Mouse (Mus musculus) gastrocnemius, adult 8-10 months (tissue): ENCODE measurements around the gene Adam12. TPM values are rescaled to one million over a fixed set of nuclear protein-coding genes. Genes with fewer than 3 reads are reported as not detected.
A peak's percentile ranks its signal among the peaks of the same experiment; 100 is the strongest.

Source experiments
- DNase-seq, 2 experiments: peaks; one replicate each; pipeline ENCODE4 v3.0.0; 2022; ENCODE audit warnings: low spot score in 2 of 2
- total RNA-seq, 4 experiments: library from RNA; stranded (reverse); gene quantifications; 2 replicates each; pipeline ENCODE4 v1.2.4; 2022

The Adam12 gene
- total RNA-seq, 4 experiments from 2014 or later: 0.19 to 0.44 (median 0.40) TPM; not detected in 1

DNA sequence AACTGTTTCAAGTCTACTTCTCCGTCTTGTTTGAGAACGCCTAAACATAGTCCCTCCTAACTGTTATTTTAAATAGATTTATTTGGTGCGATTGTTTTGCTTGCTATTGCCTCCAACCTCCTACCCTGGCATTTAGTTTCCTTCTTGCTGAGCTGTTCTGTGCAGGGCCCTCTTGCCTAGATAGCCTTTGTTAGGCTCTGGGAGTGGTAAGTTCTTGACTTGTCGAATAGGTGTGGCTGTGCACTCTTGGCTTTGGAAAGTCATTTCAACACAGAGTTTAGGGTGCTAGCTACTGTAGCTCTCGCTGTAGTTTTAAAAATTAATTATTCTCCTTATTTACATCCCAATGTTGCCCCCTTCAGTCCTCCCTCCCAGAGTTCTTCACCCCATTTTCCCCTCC, 222.8 kb downstream of the Adam12 start:
- DNase-seq: no peak

GRCm38 (mm10) chr7:134007942-134008361, 224.0 kb downstream of the Adam12 start:
- DNase-seq: no peak

- DNase-seq: no peak
Measured at GRCm38 (mm10) chr7:134001581-134001980, 230.4 kb downstream of the Adam12 start.

- no peak for DNase-seq
Measured at GRCm38 (mm10) chr7:133990930-133991329, 241.0 kb downstream of the Adam12 start.

DNA sequence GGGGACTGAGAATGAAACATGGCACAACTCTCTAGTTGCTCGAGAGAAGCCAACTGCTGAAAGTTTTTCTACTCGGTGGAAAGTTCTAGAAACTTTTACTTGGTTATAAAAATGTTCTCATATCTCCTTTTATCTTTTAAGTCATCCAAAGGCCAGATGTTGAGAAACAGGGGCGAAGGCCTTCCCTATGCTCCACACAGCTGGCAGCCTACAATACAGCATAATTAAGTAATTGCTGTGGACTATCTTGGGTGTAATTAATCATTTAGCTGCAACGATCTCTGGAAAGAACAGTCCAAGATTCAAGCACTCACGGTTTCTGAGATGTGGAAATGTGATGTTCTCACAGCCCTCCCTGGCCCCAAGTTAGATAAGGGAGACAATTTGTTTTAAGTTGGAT, 243.6 kb downstream of the Adam12 start:
- DNase-seq: no peak

DNA sequence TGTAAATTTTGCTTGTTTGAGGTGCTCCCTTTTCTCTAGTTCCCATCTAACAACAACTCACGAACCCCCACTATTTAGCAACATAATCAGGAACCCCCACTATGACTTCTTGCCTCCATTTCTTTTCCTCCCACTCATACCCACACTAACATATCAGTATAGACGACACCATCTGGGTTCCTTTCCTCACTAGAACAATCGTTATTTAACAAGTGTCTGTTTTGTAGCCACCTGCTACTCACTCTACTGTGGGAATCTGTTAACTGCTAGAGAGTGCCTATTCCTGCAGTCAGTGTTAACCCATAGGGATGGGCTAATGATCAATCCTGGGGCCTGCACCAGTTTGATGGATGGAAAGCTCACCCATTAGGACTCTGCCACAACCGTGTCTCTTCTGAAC, 245.7 kb downstream of the Adam12 start:
- no peak for DNase-seq

DNA sequence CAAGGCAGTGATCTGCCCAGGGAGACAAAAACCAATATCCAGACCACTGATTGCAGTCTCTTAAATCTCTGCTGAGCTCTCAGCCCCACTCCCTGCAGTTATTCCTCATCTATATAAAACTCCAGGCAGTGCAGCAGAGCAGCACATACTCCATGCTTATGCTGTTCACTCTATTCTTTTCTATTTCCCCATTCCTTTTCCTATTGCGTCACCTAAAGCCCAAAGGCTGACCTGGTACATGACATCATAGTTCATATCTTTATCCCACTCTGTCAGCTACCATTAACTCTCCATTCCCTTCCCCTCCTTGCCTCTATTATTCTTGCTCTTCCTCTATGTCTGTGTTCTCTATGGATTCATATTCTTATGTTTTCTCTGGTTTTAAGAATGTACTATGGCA, 246.3 kb downstream of the Adam12 start:
- no peak for DNase-seq

- DNase-seq: no peak
Measured at GRCm38 (mm10) chr7:133976388-133977122, 255.4 kb downstream of the Adam12 start.

- DNase-seq: peak in 1 of 2 experiments; percentile 28
Measured at GRCm38 (mm10) chr7:133971086-133971485, 260.9 kb downstream of the Adam12 start.

GRCm38 (mm10) chr7:133970407-133970806, 261.5 kb downstream of the Adam12 start:
- DNase-seq: no peak

- DNase-seq: no peak
Measured at GRCm38 (mm10) chr7:133967906-133968305, 264.0 kb downstream of the Adam12 start.

DNA sequence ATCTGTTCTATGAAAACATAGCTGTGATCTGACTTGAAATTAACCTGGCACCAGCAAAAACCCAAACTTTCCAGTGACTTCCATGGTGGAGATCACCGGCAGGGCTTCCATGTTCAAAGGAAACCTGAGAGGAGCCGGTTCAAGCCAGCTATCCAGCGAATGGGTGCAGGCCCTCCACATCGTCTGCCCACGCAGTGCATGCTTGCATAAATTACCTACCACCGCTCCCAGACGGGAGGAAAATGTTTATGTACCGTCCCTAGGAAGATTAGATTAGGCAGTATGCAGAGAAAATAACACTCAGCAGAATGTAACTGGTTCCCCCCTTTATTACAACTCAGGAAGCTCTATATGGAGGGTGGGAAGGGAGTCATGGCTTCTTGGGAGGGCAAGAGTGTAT, 268.4 kb downstream of the Adam12 start:
- no peak for DNase-seq

DNA sequence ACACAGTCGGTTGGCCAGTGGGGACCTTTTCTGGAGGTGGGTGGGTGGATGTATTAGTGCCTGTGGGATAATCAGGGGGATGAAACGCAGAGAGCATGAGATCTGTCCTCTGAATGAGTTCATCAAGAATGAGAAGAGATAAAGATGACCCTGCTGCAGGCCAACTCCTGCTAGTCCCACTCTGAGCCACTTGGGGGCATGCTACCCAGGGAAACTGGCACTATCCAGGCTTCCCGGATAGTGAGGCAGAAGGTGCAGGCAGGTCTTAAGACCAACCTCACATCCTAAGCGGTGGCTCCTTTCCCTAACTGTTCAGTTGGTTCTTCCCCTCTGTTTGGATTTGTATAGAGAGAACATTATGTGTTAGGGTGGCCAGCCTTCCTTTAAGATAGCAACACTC, 272.7 kb downstream of the Adam12 start:
- DNase-seq: no peak

GRCm38 (mm10) chr7:133957873-133958272, 274.1 kb downstream of the Adam12 start:
- no peak for DNase-seq

DNA sequence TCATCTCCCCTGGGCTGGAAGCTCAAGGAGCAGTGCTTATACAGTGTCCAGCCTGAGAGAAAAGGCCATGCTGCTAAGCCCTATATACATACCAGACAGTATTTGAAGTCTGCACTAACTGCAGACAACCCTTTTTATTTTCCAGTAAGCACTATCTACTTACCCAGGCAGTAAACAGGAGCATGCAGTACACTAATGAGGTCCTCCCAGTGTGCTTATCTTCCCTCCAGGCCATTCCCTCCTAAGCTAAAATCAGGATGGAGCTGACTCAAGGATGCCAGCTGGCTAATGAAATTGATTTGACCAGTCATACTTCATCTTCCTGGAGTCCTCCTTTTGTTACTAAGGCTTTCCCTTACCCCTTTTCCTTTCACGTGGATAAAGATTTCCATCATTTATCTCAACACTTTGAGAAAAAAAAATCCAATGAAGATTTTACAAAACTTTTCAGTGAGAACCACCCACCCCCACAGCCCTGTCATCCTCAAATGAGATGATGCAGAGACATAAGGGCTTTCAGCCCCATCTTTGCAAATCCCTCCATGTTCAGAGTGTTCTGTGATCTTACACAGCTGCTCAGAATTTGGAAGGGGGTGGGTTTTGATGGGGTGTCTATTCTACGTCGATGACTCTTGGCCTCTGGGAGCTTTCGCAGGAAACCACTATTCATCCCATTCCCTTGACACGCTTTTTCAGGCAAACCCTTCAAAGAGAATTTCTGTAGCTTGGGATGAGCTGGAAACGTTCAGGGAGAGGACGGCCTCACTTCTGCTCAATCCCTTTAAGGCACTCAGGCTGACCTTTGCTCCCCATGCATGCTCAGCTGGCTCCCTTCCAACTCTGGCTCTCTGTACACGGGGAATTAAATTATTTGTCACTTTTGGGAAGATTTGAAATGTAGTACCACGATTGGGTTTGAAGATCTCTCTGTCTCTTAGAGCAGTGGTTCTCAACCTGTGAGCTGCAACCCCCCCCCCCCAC, 277.5 kb downstream of the Adam12 start:
- DNase-seq: no peak

DNA sequence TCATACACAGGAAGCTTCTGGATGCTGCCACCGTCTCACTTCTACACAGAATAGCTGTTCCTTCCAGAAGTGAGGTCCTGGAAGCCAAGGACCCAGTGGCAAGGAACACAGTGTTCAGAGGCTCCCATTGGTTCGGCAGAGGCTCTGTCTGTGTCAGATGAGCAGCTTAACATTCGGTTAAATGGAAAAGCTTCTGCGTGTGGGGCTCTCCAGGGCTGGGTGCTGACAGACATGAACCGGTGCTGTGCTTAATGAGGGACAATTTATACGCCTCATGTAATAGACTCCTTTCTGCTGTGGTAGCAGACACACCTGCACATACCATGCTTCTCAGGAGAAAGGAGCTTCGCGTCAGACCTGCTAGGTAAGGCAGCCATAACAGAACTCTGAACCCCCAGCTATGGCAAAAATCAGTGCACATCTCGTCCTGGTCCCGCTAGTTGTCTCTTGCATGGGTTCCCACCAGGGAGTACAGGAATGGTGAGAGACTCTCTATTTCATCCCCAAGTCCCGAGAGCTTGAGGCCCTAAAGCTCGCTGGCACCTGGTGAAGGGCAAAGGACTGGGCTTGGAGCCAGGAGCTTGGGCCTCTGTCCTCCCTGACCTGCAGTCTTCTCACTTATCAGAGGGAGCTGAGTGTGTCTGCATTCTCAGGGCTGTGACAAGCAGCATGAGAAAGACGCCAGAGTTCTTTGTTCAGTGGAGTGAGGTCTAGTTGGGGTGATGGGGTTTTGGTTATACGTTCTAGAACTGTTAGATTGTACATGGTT, 280.0 kb downstream of the Adam12 start:
- DNase-seq: no peak

DNA sequence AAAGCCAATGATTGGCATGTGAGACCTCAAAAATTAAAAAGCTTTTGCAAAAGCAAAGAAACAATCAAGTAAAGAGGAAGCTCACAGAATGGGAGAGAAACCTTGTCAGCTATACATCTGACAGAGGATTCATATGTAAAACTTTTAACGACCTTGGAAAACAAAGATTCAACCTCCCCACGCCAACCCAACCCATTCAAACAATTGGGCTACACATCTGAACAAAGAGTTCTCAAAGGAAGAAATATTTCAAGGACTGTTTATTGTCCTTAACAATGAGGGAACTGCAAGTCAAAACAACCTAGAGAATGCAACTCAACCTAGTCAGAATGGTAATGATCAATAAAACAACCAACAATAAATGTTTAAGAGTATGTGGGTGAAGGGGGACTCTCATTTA, 284.6 kb downstream of the Adam12 start:
- no peak for DNase-seq

DNA sequence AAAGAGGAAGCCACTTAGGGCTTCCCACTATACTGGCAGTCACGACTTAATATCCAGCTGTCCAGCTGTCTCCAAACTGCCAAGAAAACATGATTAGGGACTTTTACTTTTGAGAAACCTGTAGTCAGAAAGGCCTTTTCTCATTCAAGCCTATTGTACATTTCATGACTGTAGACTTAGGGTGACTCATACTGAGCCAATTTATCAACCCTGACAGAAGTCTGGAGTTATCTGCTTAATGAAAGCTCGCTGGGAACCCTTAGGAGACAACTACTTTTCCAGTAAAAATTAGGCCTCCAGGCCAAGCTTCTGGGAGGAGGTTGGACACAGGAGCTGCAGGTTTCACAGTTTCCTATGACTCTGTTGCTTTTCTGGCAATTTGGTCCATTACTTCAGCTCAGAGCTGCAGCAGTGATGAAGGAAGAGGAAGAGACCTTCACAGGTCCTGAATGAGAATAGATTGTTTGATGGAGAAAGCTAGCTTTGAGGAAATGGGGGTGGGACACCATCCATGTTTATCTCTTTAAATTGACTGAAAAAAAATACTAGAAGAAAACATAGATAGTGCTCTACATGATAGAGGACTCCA, 285.1 kb downstream of the Adam12 start:
- DNase-seq: no peak

DNA sequence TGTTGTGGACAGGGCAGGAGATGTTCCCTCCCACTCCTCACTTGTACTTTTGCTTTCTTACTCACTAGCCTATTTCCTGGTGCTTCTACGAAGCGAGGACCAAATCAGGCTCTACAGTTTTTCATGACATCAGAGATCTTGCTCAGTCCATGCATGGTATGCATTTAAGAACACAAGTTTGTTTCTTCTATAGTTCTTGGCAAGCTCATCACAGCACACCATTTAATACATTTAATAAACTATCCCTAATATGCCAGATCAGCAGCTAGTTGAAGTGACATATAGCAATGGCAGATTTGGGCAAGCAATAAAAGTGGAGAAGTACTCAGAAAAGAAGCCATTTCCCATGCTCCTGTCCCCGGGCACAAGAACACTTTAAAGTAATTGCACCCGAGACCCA, 285.8 kb downstream of the Adam12 start:
- no peak for DNase-seq

DNA sequence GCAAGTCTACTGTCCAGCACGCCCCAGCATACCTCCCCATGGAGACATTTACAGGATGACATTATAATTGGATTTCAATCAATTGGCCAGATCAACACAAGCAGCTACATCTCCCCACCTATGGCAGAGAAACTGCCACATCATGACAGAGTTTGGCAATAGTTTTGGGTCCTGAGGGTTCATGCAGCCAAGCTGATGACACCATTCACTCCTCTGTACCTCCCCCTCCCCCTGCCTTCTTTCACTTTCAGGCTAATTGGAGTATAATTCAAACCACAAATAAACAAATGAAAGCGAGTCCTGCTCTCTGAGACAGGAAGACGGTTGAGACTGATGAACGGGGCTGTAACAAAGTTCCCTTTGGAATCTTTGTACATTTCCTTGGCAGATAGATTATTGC, 291.5 kb downstream of the Adam12 start:
- no peak for DNase-seq

- DNase-seq: no peak
Measured at GRCm38 (mm10) chr7:133937473-133937872, 294.5 kb downstream of the Adam12 start.
